8 mouse cellular contexts compared by ENCODE assay signal in the genomic region with DNA sequence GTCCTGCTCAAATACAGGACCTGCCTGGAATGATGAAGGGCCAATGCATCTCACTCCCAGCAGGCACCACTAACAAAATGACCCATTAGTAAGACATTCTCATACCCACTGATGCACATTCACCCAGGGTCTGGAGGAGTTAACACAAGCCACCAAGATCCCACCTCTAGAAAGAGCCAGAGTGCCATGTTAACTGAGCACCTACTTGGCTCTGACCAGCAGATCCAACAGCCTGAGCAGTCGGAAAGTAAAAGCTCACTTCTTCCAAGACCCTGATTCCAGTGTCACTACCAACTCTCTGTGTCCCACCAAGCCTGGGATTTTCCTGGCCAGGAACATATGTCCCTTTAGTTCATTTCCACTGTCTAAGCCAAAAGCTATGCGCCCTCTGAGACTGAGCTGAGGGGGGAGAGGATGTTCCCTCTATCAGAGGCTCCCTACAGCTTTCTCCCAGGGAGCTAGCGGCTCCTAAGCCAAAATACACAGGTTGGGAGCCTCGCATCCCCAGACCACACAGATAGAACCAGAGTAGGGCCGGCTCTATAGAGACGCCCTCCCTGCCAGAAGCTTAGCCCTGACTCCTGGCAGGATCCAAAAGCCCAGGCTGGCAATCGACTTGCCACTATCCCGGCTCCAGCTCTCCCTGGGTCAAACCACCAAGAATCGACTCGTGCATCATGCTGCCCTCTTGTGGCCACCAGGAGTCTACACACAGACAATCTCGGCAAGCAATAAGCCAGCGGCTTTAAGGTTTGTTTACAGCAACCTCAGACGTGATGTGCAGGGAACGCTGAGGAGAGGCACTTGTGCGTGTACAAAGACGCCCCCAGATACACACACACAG.
DNase-seq lines count a peak whose midpoint lies in the region; ATAC-seq and TF ChIP-seq lines count a peak whose summit lies in the region.

No protein-coding gene starts in this region.

- no peak overlapping the region for H3K27ac ChIP-seq in heart, embryonic 11.5 days (ENCODE audit: low read depth, low read length)

- no peaks in the 10 kb centered on the region for H3K36me3 ChIP-seq in heart, embryonic 11.5 days (ENCODE audit: control insufficient read depth, insufficient read depth, low read length)

- H3K9ac ChIP-seq in heart, embryonic 11.5 days (ENCODE audit: low read depth, low read length), result no peak overlapping the region

- peak overlapping the region; percentile 48 for H3K4me2 ChIP-seq in heart, embryonic 11.5 days

- 13% methylated on average over 16 of the region's 16 CpGs for WGBS in heart, embryonic 11.5 days (ENCODE audit: insufficient replicate concordance)
- 15% methylated on average over 16 of the region's 16 CpGs for WGBS in lung, adult 2 months

- peak; percentile 79 for TF ChIP-seq CTCF in lung, adult 2 months (IDR thresholded peaks at IDR 0.05; ENCODE audit: insufficient read depth, low read length)

- ATAC-seq in heart, embryonic 11.5 days (replicated peaks; ENCODE audit: insufficient number of reproducible peaks, low FRiP score, low TSS enrichment), result no peak

- DNase-seq in CD8-positive naive resting alpha-beta T cell, adult 2 months (ENCODE audit: low read depth in 2 of 2, low spot score in 2 of 2), result peak; percentile 24 to 28
- DNase-seq in adrenal gland, postnatal 10 days, result peak; percentile 82
- peak; percentile 68 for DNase-seq in embryo, embryonic 9.5 days (ENCODE audit: extremely low spot score)
- peak; percentile 50 for DNase-seq in kidney, adult 9 months
- DNase-seq in lung, adult 2 months, result peak; percentile 27
- DNase-seq in ovary, adult 18-20 months (ENCODE audit: low spot score), result peak; percentile 16
- peak; percentile 46 to 47 for DNase-seq in thymus, postnatal 36 days

- H3K27me3 ChIP-seq in heart, embryonic 11.5 days (ENCODE audit: control insufficient read depth, insufficient read depth, low read length), result peaks cover 12% of the 10 kb centered on the region

- no peak overlapping the region for H3K4me3 ChIP-seq in heart, embryonic 11.5 days (ENCODE audit: low read depth, low read length)
- no peak overlapping the region for H3K4me3 ChIP-seq in lung, adult 2 months (replicated peaks; ENCODE audit: extremely low read depth, low read depth, low read length)

- no peak for TF ChIP-seq POLR2A in lung, adult 2 months (IDR thresholded peaks at IDR 0.05; ENCODE audit: borderline replicate concordance, extremely low read depth, low read depth, low read length)

- H3K4me1 ChIP-seq in heart, embryonic 11.5 days (ENCODE audit: control insufficient read depth, insufficient read depth, low read length), result no peaks in the 10 kb centered on the region
- 0 out of 2 replicates have a peak, but pooled peaks cover 3% of the 10 kb centered on the region for H3K4me1 ChIP-seq in lung, adult 2 months (ENCODE audit: control insufficient read depth, insufficient read depth, low read length)

- no peaks in the 10 kb centered on the region for H3K9me3 ChIP-seq in heart, embryonic 11.5 days (replicated peaks; ENCODE audit: control insufficient read depth, low read length)

Comparison
In these comparisons a context has a peak if more than half of its experiments do, and no peak if none do; other contexts are left out.
1. DNase-seq: peak in every context shown above with its lines; median percentile 82 in adrenal gland, postnatal 10 days; 68 in embryo, embryonic 9.5 days; 50 in kidney, adult 9 months; 46 in thymus, postnatal 36 days; 27 in lung, adult 2 months; 26 in CD8-positive naive resting alpha-beta T cell, adult 2 months; 16 in ovary, adult 18-20 months.